Mouse (Mus musculus) gastrocnemius, postnatal 25 days (tissue): ENCODE results near the gene Kcnk1. TPM values are rescaled to one million over a fixed set of nuclear protein-coding genes. Genes with fewer than 3 reads are reported as not detected.

Experiments used
- DNase-seq: peaks from one replicate; pipeline ENCODE4 v3.0.0; 2022
- total RNA-seq, 2 experiments: library from RNA; stranded (reverse); gene quantifications; 1 replicate in 1 of 2; 2 replicates in 1 of 2; pipeline ENCODE4 v1.2.3; 2021

The Kcnk1 gene
- total RNA-seq, 2 experiments from 2014 or later, result 0.13 to 1.0 TPM

DNA sequence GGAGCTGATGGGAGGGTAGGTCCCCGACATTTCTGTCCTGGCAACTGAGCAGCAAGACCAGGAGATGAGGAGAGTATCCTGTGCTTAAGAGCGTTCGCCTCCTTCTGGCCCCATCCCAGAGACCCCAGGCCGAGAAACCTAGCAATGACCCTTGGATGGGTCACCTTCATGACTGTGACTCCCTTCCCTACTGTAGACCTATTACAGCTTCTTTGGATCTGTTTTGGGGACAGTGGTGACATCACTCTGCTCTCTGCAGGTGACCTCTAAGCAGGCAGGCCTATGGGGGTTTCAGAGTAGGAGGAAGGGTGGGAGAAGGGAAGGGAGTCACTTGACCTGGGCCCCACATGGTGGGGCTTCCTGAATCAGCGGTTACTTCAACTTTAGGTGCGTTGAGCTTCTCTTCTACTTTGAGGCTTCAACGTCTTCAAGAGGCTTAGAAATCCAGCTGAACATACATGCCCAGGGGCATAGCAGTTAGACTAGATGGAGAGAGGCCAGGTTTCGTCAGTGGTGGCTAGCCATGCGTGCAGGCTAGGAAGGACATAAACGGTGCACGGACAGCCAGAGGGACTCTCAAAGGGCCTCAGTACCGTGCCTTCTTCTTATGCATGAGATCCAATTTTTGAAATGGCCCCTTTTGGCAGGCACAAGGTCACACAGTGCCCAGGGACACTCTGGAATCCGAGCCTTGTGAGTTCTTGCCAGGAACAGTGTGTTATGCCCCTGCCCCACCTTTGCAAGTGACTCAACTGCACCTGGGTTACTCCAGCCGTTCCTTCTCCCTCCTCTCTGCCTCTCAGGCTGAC is 1.3 kb downstream of the Kcnk1 start:
- no peak for DNase-seq

DNA sequence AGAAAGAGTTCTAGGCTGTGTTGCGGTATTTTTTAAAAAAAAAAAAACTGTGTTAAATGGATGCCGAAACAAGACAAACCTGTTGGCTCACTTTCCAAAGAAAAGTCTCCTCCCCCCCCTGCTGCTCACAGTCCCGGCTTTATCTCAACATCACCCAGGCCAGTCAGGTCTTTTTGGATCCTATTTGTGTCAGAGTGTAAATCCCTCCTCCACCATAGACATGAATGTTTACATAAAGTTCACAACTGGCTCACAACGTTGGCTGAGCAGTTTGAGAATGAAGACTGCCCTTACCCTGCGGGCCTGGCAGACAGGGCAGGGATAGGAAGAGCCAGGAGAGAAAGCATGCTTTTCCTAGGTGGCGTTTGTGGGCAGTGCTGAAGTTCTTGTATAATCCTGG is 2.0 kb downstream of the Kcnk1 start:
- no peak for DNase-seq

DNA sequence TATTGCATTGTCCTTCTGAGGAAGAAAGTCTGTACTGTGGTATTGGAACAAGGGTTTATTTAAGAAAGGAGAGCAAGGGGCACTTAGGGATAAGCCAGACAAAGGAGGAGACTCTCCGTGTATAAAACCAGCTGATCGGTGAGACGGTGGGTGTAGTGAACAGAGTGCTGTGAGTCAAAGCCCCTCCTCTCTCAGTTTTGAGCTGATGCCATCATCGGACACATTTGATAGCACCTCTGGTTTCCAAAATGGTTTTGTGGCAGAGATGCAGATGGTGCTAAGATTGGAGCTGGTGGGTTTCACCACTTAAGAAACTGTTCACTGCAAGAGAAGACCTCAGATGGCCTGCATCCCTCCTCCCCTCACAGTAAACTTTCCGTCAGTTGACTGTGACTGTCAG is 2.6 kb downstream of the Kcnk1 start:
- no peak for DNase-seq

DNA sequence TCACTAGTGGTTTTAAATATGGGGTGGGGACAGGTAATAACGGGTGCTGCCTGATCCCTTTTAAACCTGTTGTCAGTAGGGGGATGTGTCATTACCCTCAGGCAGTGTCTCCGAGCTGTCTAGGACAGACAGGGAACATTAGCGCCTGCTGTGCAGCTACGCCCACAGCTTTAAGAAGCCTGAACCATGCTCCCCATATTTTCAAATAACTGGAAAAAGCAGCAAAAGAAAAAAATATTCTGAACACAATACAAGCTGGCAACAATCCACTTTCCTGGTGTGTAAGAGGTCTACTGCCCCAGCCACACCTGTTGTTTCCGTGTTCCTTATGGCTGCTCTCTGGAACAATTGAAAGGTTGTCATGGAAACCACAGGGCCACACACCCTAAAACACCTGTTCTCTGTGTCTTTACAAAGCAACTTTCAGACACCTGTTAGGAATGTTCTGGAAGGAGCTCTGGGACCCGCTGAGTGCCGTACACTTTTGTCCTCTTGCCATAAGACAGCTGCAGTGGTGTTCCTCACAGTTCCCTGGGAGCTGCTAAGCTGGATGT is 4.9 kb downstream of the Kcnk1 start:
- no peak for DNase-seq

DNA sequence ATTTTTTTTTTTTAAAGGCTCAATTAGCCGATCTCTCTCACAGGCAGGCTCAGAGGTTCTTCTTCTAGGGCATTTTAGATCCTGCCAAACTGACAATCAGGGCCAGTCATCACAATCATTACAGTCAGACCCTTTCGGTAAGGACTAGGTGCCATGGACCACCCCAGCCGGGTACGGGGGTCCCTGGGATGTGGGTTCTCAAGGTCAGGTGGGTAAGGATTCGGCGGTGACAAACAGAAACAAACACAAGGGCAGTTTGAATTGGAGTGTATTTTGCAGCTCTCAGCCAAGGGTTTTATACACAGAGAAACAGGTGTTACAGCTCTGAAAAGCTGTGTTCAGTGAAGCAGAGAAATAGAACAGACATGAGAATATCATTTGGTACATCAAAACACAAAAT is 8.6 kb downstream of the Kcnk1 start:
- no peak for DNase-seq

DNA sequence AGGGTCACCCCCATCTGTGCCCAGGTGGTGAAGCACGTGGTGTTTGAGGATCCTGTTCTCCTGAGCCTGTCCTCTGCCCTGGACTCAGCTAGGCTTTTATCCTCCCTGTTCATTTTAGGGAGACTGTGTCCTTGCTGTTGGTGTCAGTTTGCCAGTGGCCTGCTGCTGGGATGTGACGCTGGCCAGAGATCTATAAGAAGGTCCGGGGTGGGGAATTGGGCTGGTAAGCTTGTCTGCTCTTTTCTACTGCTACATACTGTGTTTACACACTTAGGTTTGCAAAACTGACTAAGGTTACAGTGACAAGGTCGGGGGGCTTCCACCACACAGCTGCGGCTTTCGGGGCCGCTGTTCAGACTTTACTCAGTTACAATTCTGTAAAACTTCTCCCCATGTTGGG is 10.0 kb downstream of the Kcnk1 start:
- no peak for DNase-seq

DNA sequence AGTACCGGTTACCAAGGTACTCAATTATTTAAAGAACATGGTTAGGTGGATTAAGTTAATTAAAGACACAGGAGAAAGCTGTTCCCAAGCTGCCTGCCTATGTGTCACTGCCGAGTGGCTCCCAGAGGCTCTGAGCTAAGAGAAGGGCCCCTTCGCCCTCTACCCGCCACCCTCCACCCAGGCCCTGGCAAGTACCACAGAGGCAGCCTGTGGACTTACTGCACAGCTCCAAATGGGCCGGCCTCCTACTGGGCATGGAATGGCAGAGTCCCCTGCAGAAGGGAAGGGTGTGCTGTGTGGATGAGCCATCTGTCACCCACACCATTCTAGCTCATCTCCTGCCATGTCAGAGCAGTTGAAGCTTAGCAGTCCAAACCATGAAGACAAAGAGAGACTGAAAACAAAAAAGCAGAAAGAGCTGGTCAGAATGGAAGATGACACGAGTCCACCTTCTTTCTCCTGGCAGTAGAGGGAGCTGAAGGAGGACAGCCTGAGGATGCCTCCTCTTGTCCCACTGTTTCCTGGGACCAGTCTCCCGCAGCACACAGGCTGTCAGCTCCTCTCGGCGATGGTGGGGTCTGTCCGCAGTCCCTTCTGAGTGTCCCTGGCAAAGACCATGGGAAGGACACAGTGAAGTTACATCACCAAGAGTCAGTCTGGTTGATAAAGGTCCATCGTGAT is 11.5 kb downstream of the Kcnk1 start:
- DNase-seq, result no peak

DNA sequence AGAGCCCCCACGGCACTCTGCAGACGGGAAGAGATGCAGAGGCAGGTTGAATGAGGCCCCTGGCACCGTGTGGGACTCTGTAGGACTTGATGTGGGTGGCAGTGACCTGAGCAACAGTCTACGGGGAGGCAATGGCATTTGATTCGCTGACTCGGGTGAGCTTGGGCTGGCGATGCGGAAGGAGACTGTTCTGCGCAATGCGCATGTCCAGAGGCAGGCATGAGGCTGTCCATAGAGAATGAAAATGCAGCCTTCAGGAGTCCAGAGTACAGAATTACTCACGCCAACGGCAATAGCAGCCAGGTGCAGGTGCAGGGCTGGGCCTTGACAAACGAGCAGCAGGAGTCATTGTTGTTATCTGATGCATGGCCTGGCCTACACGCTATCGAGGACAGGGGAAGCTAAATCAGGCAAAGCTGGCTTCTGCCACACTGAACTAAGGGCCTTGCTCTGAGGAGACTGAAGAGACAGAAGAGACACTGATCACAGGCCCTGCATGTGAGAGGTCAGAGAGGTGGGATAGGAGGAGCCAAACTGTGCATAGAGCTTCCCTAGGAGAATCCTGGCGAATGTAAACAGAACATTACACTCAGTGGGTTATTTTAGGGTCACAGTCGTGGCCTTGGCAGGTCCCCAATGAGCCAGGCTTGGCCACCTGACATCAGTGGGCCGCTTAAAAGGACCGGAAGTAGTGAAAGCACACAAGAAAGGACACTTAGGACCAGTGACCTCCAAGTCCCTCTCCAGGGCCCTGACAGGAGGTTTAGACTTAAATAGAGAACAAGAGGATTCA is 12.8 kb downstream of the Kcnk1 start:
- DNase-seq, result no peak

DNA sequence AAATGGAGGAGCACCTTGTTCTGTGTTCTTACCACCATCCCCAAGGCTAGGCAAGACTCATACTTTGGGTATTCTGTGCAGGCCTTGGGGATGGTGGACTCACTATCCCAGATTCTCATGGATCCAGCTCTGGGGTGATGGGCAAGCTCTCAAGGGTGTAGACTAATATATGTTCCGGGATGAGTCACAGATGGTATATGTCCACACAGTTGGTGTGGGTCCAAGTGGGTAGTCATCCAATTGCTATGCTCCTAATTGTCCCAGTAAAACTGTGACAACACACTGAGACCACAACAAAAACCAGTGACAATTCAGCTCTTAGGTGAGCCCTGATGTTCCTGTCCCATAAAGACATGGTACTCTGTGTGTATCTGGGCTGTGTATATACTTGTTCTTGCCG is 14.0 kb downstream of the Kcnk1 start:
- DNase-seq, result no peak

DNA sequence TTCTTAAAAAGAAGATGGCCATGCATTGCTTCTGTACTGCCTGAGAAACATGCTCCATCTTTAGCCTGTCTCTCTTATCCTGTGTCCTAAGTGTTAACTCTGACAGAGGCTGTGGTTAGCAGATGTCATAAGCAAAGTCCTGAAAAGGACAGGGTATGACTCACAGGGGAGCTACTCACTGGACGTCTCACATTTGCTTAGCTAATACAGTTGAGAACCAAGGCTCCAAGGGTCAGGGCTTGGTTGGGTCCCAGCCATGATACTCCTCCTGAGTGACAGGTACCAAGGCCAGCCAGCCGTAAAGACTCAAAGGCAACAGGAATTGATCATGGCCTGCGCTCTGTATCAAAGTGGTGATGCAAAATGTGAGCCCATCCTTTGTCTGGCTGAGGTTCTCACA is 15.9 kb downstream of the Kcnk1 start:
- no peak for DNase-seq

DNA sequence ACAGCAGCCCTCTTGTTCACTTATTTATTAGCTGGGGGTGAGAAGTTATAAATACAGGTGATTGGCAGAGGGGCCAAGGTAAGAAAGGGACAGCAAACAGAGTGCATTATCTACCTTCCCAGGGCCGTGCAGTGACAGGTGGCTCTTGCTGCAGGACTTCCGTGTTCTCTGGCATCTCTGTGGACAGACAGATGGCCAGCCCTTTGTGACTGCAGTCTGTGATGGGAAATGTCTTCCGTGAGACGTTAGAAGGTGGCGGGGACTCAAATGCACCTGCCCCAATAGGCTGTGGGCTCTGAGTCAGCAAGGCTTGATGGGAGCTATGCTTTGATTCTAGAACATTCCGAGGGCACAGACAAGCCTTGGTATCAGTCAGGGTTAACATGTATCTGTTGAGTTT is 17.4 kb downstream of the Kcnk1 start:
- no peak for DNase-seq

DNA sequence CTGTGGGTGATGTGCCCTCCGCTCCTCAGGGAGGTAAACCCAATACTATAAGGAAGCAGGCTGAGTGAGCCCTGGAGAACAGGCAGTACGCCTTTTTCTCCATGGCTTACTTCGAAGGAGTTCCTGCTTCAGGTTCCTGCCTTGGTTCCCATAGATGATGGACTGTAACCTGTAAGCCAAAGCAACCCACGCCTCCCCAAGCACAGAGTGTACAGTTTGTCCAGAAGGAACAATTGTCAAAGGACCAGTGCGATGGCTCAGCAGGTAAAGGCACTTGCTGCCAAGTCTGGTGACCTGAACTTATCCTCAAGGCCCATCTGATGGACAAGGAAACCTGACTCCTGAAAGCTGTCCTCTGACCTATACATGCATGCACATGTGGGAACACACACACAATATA is 18.7 kb downstream of the Kcnk1 start:
- no peak for DNase-seq

DNA sequence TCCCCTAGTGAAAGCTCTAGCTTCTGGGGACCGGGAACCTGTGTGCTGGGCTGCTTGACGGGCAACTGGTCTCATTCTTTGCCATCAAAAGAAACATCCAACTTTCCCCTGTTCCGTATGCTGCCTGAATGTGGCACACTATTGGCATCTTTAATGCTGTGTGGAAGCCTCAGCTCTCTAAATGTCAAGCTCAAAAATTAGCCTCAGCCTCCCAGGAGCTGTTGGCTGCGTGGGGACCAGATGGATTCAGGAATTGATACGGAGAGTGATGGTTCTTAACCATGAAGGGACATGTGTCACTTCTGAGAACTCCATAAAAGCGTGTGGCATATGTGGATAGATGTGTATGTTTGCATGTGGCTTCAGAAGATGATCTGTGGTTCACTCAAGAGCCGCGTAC is 27.0 kb downstream of the Kcnk1 start:
- DNase-seq, result no peak

DNA sequence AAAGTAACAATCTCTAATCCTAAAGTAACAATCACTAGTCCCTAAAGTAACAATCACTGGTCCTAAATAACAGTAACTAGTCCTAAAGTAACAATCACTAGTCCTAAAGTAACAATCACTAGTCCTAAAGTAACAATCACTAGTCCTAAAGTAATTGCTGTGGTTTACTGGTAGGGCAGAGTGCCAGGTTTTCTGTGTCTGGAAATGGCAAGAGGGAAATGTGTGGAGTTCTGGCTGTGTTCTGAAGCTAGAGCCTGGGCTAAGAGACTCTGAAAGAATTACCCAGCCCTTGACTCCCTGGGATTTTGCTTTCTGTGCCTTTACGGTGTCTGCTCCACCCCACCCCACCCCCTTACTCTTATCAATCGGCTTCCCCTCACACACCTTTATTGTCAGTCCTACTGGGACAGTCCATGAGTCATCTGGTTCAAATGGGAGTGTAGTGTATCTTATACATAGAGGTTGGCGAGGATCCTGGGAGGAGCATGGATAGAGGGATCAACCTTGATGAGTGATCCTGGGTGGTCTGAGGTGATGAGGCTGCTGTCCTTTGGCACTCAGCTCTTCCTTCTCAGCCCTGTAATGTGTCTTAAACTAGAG is 28.8 kb downstream of the Kcnk1 start:
- DNase-seq, result no peak

DNA sequence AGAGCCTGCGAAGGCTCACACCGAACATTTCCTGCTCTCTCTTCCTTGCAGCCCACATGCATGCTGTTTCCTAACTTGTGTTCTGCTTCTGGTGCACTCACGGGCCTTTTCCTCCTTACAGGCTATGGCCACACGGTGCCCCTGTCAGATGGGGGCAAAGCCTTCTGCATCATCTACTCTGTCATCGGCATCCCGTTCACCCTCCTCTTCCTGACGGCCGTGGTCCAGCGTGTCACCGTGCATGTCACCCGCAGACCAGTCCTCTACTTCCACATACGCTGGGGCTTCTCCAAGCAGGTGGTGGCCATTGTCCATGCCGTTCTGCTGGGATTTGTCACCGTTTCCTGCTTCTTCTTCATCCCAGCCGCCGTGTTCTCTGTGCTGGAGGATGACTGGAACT is 29.9 kb downstream of the Kcnk1 start:
- no peak for DNase-seq

DNA sequence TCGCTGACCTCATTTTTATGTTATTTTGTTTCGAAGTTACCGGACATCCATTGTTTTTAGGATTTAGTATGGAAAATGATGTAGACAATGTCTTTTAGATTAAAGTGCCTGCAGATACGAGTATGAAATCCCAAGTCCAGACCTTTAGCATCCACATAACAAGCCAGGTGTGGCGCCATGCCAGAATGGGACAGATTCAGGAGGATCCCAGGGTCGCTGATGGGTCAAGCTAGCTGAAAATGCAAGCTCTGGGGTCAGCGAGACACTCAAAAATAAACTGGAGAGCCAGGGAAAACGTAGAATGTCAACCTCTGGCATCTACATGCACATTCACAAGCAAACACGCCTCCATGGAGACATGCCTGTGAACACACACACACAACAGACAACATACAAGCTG is 31.2 kb downstream of the Kcnk1 start:
- no peak for DNase-seq

DNA sequence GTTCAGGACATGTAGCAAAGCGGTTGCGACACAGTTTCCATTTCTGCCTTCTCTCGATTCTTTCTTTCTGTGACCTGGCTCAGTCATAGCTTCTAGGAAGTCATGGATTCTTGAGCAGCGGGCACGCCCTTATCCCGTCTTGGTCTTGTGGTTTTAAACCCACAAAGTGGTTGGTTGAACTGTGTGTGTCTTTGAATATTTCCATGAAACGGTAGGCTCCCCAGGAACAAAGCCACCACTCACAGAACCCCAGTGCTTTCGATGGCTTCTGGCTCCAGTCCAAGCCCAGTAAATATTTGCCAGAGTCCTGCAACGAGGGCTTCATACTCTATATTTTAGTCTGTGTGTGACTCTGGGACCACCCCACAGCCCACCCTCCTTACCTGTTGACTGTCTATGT is 31.6 kb downstream of the Kcnk1 start:
- DNase-seq, result no peak

DNA sequence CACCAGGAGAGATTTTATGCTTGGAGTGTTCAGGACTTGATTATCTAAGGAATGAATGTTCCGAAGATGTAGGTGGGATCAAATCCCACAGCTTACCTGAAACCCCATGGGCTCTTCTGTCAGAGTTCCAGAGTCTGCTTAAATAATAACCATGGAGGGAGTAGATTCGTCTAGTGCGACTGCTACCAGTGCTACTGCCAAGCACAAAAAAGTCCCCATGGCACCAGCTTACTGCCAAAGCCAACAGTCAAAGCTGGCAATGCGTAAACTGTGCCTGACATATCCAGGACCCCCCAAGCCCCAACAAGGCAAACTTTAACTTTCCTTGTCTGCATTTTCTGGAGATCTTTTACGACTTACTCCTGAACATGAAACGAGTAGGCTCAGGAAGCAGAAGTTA is 32.5 kb downstream of the Kcnk1 start:
- DNase-seq, result no peak

DNA sequence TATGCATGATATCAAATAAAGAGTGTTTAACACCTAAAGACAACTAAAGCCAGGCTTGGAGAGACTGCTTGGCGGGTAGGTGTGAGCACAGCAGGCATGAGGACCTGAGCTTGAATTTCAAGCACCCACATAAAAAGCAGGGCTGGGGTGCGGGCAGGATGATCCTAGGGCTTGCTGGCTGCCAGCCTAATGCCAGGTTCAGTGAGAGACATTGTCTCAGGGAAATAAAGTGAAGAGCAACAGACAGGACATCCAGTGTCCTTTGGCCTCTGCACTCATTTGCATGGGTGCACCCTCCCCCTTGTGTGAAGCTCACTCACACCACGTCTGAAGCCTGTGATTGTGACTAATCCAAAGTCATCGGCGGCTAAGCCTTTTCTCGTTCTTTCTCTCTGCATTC is 34.0 kb downstream of the Kcnk1 start:
- DNase-seq, result no peak

DNA sequence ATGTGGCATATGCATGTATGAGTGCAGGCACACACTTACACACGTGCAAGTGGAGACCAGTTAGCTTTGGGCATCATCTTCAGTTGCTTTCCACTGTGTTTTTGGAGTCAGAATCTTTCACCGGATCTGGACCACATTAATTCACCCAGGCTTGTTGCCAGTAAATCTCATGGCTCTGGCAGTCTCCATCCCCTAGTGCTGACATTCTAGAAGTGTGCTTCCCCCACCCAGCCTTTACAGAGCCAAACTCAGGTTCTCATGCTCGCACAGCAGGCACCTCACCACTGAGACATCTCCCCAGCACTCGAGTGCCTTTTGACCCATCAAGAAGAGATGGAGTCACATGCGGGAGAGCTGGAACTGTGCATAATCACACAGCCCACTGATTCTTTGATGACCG is 37.8 kb downstream of the Kcnk1 start:
- no peak for DNase-seq

DNA sequence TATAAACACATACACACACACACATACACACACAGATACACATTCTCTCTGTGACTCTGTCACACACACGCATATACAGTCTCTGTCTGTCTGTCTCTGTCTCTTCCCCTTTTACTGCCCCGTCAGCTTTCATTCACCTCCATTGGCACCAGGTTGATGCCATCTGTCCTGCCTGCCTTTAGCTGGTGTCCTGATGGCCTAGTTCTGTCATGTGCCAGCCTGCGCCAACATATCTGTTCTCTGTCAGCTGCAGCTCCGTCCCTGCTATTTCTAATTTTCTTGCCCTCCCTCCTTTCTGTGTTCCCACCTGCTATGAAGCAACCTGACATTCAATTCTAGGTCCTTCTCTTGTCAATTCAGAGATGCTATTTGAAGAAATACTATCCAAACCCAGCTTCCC is 40.1 kb downstream of the Kcnk1 start:
- DNase-seq, result no peak

DNA sequence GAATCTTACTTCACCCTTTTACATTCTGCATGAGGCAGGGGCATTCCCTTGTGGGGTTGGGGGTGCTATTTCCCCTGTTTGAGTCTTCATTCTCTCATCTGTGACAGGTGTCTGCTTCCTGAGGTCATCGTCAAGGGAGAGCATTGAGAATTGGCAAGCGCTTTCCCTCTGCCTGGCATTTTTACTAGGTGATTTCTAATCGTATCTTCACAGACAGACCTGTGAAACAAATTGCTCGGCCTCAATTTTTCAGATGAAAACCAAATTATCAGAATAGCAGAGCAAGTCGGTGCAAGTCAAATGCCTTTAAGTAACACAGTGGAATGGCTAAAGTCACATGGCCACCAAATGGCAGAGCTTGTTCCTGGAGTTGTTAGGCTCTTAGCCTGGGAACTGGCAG is 41.4 kb downstream of the Kcnk1 start:
- DNase-seq, result no peak

DNA sequence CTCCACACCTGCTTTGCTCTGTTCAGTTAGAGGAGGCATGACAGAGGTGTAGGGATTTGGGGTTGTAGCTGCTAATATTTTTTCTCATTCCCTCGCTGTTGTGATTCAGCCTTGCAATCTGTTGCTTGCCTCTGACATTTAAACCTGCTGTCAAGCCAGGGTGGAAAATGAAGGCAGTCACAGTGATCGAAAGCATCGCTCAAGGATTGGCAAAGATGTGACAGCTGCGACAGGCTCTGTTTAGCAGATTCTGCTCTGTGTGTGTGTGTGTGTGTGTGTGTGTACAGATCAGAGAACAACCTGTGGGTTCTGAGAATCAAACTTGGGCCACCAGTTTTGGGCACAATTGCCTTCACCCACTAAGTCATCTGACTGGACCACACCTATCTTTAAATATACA is 50.8 kb downstream of the Kcnk1 start:
- DNase-seq, result no peak
